Mouse (Mus musculus) hindbrain, embryonic 12.5 days (tissue): Measurements from ENCODE around the gene Col17a1. TPM values are rescaled to one million over a fixed set of nuclear protein-coding genes. Genes with fewer than 3 reads are reported as not detected.

Experiments
- ATAC-seq: fragments of 200-750 bp; cut with Nextera tagmentation; 2 replicates; pipeline ENCODE4 v1.8.0; 2017; ENCODE audit warnings: moderate TSS enrichment; ENCODE audit not compliant: low FRiP score
- H3K27ac ChIP-seq: fragments of 300-500 bp; sonication (generic); 2 replicates; pipeline ENCODE4 v1.5.1; 2016; ENCODE audit warnings: mild to moderate bottlenecking
- H3K27me3 ChIP-seq: fragments of 300-500 bp; sonication (generic); 2 replicates; pipeline ENCODE4 v1.6.1; 2016; ENCODE audit warnings: mild to moderate bottlenecking
- H3K36me3 ChIP-seq: fragments of 300-500 bp; sonication (generic); 2 replicates; pipeline ENCODE4 v1.6.1; 2016; ENCODE audit warnings: mild to moderate bottlenecking
- H3K4me1 ChIP-seq: fragments of 300-500 bp; sonication (generic); 2 replicates; pipeline ENCODE4 v1.6.1; 2016
- H3K4me2 ChIP-seq: fragments of 300-500 bp; sonication (generic); replicated peaks from 2 replicates; pipeline ENCODE4 v1.6.1; 2016; ENCODE audit warnings: mild to moderate bottlenecking
- H3K4me3 ChIP-seq: fragments of 300-500 bp; sonication (generic); 2 replicates; pipeline ENCODE4 v1.5.1; 2016; ENCODE audit warnings: mild to moderate bottlenecking
- H3K9ac ChIP-seq: fragments of 300-500 bp; sonication (generic); 2 replicates; pipeline ENCODE4 v1.6.1; 2016; ENCODE audit warnings: mild to moderate bottlenecking, moderate library complexity
- H3K9me3 ChIP-seq: fragments of 300-500 bp; sonication (generic); replicated peaks from 2 replicates; pipeline ENCODE4 v1.6.1; 2016; ENCODE audit warnings: mild to moderate bottlenecking
- WGBS: fragments of 180-500 bp; shearing (Covaris S2); methylation state at CpG from one replicate; pipeline ENCODE4 v1.1.7; 2016; 5-methylcytosine and 5-hydroxymethylcytosine counted together
- polyA plus RNA-seq: library from polyadenylated mRNA; unstranded; fragments of >200 nt; fragmentation: Nextera tagmentation; extraction: Ambion mirVana; gene quantifications from 2 replicates; pipeline ENCODE4 v1.2.1, GENCODE M21; 2016

Col17a1 gene
- polyA plus RNA-seq, 1 experiment from 2014 or later, result 0.66 TPM

GRCm38 (mm10) chr19:47705080-47705771 is 13.3 kb upstream of the Col17a1 start:
- Histone ChIP-seq H3K4me2 (no peak overlapping the region), H3K9ac (no peak overlapping the region), H3K36me3 (no peaks in the 10 kb centered on the region), H3K27ac (no peak overlapping the region), H3K27me3 (no peaks in the 10 kb centered on the region), H3K4me3 (no peak overlapping the region), H3K9me3 (no peaks in the 10 kb centered on the region), H3K4me1 (no peaks in the 10 kb centered on the region)
- 73% methylated on average over 13 of the region's 13 CpGs for WGBS
- no peak for ATAC-seq

GRCm38 (mm10) chr19:47700509-47700908 is 8.6 kb upstream of the Col17a1 start:
- Histone ChIP-seq H3K36me3 (no peaks in the 10 kb centered on the region), H3K9ac (no peak overlapping the region), H3K9me3 (no peaks in the 10 kb centered on the region), H3K27me3 (no peaks in the 10 kb centered on the region), H3K27ac (no peak overlapping the region), H3K4me1 (no peaks in the 10 kb centered on the region), H3K4me3 (no peak overlapping the region), H3K4me2 (no peak overlapping the region)
- 89% methylated on average over 8 of the region's 8 CpGs for WGBS
- ATAC-seq, result no peak

DNA sequence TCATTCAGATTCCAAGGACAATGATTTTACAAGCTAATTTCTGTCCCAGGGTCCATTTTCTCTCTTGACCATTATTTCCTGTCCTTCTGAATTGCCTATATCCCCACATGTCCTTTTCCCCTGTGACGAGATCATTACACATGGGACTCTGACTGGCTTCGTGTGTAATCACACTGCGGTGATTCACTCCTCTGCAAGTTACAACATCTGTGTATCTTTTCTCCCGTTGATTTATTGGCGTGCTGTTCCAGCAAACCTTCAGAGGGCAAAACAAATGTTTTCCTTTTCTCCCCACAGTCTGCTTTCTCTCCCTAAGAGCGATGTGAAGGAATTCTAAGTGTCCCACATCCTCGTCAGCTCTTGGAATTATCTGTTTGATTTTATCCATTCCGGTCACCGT is 7.8 kb upstream of the Col17a1 start:
- Histone ChIP-seq H3K4me2 (no peak overlapping the region), H3K27me3 (no peaks in the 10 kb centered on the region), H3K4me3 (no peak overlapping the region), H3K9me3 (no peaks in the 10 kb centered on the region), H3K4me1 (no peaks in the 10 kb centered on the region), H3K36me3 (no peaks in the 10 kb centered on the region), H3K27ac (no peak overlapping the region), H3K9ac (no peak overlapping the region)
- no peak for ATAC-seq
- WGBS, result 76% methylated on average over 9 of the region's 9 CpGs

- ATAC-seq, result no peak
- no peak overlapping the region for H3K4me2 ChIP-seq
- H3K4me1 ChIP-seq, result no peaks in the 10 kb centered on the region
- no peaks in the 10 kb centered on the region for H3K27me3 ChIP-seq
- 84% methylated on average over 9 of the region's 9 CpGs for WGBS
- no peaks in the 10 kb centered on the region for H3K9me3 ChIP-seq
- H3K36me3 ChIP-seq, result no peaks in the 10 kb centered on the region
- H3K4me3 ChIP-seq, result no peak overlapping the region
- no peak overlapping the region for H3K9ac ChIP-seq
- no peak overlapping the region for H3K27ac ChIP-seq
These were observed 6.4 kb upstream of the Col17a1 start for GRCm38 (mm10) chr19:47698266-47698665.

GRCm38 (mm10) chr19:47697067-47697466 is 5.2 kb upstream of the Col17a1 start:
- ATAC-seq, result no peak
- Histone ChIP-seq H3K9ac (no peak overlapping the region), H3K4me3 (no peak overlapping the region), H3K9me3 (no peaks in the 10 kb centered on the region), H3K4me1 (no peaks in the 10 kb centered on the region), H3K36me3 (no peaks in the 10 kb centered on the region), H3K4me2 (no peak overlapping the region), H3K27ac (no peak overlapping the region), H3K27me3 (no peaks in the 10 kb centered on the region)
- WGBS, result 90% methylated on average over 11 of the region's 11 CpGs

- 92% methylated on average over 8 of the region's 8 CpGs for WGBS
- Histone ChIP-seq H3K9me3 (no peaks in the 10 kb centered on the region), H3K9ac (no peak overlapping the region), H3K4me3 (no peak overlapping the region), H3K27me3 (no peaks in the 10 kb centered on the region), H3K4me1 (no peaks in the 10 kb centered on the region), H3K36me3 (no peaks in the 10 kb centered on the region), H3K27ac (no peak overlapping the region), H3K4me2 (no peak overlapping the region)
- ATAC-seq, result no peak
These were observed 4.5 kb upstream of the Col17a1 start for GRCm38 (mm10) chr19:47696411-47696810.

- ATAC-seq, result no peak
- Histone ChIP-seq H3K27ac (no peak overlapping the region), H3K4me1 (no peaks in the 10 kb centered on the region), H3K27me3 (no peaks in the 10 kb centered on the region), H3K9ac (no peak overlapping the region), H3K4me3 (no peak overlapping the region), H3K36me3 (no peaks in the 10 kb centered on the region), H3K4me2 (no peak overlapping the region), H3K9me3 (no peaks in the 10 kb centered on the region)
- WGBS, result 93% methylated on average over 6 of the region's 6 CpGs
These were observed 3.8 kb upstream of the Col17a1 start for GRCm38 (mm10) chr19:47695725-47696124.

DNA sequence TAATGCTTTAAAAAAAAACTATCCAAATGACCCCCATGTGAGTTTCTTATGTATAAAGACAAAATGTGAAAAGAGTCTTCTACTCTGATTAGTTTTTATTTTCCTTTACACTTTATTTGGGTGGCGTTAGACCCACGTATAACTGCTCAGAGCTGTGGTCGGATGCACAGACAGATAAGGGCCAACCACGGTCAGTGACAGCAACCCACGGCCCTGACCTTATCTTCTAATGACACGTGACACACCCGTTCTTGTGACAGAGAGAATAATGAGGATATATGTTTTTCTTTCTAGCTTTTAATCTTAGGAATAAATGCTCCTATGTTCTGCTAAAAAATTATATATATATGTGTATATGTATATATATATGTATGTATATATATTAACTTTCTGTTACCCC is 2.3 kb downstream of the Col17a1 start:
- no peak overlapping the region for H3K4me3 ChIP-seq
- WGBS, result 88% methylated on average over 7 of the region's 7 CpGs
- no peaks in the 10 kb centered on the region for H3K27me3 ChIP-seq
- H3K9me3 ChIP-seq, result no peaks in the 10 kb centered on the region
- H3K9ac ChIP-seq, result no peak overlapping the region
- no peak for ATAC-seq
- no peaks in the 10 kb centered on the region for H3K4me1 ChIP-seq
- no peak overlapping the region for H3K27ac ChIP-seq
- H3K4me2 ChIP-seq, result no peak overlapping the region
- H3K36me3 ChIP-seq, result no peaks in the 10 kb centered on the region

- no peak for ATAC-seq
- Histone ChIP-seq H3K4me3 (no peak overlapping the region), H3K4me2 (no peak overlapping the region), H3K27me3 (no peaks in the 10 kb centered on the region), H3K36me3 (no peaks in the 10 kb centered on the region), H3K4me1 (no peaks in the 10 kb centered on the region), H3K27ac (no peak overlapping the region), H3K9me3 (no peaks in the 10 kb centered on the region), H3K9ac (no peak overlapping the region)
- 87% methylated on average over 12 of the region's 12 CpGs for WGBS
These were observed 13.2 kb downstream of the Col17a1 start for GRCm38 (mm10) chr19:47678675-47679074.

DNA sequence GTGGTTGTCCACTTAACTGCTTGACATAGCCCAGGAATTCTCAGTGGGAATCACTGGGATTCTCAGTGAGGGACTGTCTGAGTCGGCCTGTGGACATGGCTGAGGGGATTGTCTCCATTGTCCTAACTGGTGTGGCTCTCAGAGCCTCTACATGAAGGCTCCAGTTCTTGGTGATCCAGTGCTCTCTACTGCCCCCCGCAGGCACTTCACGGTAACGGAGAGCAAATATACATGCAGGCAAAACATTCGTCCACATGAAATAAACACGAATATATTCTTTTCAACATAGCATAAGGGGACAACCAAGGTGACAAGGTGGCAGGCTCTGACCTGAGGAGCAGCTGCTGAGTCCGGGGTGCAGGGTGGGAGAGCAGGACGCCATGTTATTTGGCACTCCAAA is 17.5 kb downstream of the Col17a1 start:
- H3K4me3 ChIP-seq, result no peak overlapping the region
- H3K9ac ChIP-seq, result no peak overlapping the region
- no peak overlapping the region for H3K27ac ChIP-seq
- H3K27me3 ChIP-seq, result no peaks in the 10 kb centered on the region
- ATAC-seq, result no peak
- 40% methylated on average over 8 of the region's 8 CpGs for WGBS
- H3K4me1 ChIP-seq, result no peaks in the 10 kb centered on the region
- no peaks in the 10 kb centered on the region for H3K9me3 ChIP-seq
- no peaks in the 10 kb centered on the region for H3K36me3 ChIP-seq
- no peak overlapping the region for H3K4me2 ChIP-seq

- Histone ChIP-seq H3K4me3 (no peak overlapping the region), H3K27me3 (no peaks in the 10 kb centered on the region), H3K9me3 (no peaks in the 10 kb centered on the region), H3K36me3 (no peaks in the 10 kb centered on the region), H3K27ac (no peak overlapping the region), H3K4me1 (peaks cover 8% of the 10 kb centered on the region; the same call in 1 of the 2 replicates), H3K9ac (no peak overlapping the region), H3K4me2 (no peak overlapping the region)
- ATAC-seq, result no peak
- WGBS, result 85% methylated on average over 9 of the region's 9 CpGs
These were observed 23.5 kb downstream of the Col17a1 start for GRCm38 (mm10) chr19:47668399-47668798.

- Histone ChIP-seq H3K27ac (no peak overlapping the region), H3K4me2 (no peak overlapping the region), H3K36me3 (no peaks in the 10 kb centered on the region), H3K4me3 (no peak overlapping the region), H3K9me3 (no peaks in the 10 kb centered on the region), H3K27me3 (no peaks in the 10 kb centered on the region), H3K9ac (no peak overlapping the region), H3K4me1 (peaks cover 8% of the 10 kb centered on the region; the same call in 1 of the 2 replicates)
- ATAC-seq, result no peak
- 68% methylated on average over 8 of the region's 8 CpGs for WGBS
These were observed 24.3 kb downstream of the Col17a1 start for GRCm38 (mm10) chr19:47667601-47668000.

GRCm38 (mm10) chr19:47659765-47660408 is 32.0 kb downstream of the Col17a1 start:
- H3K36me3 ChIP-seq, result no peaks in the 10 kb centered on the region
- no peak overlapping the region for H3K27ac ChIP-seq
- no peaks in the 10 kb centered on the region for H3K9me3 ChIP-seq
- no peak overlapping the region for H3K4me3 ChIP-seq
- no peak for ATAC-seq
- WGBS, result 88% methylated on average over 9 of the region's 9 CpGs
- H3K4me1 ChIP-seq, result peaks cover 3% of the 10 kb centered on the region; the same call in 1 of the 2 replicates
- H3K9ac ChIP-seq, result no peak overlapping the region
- no peak overlapping the region for H3K4me2 ChIP-seq
- no peaks in the 10 kb centered on the region; the same call in 1 of the 2 replicates for H3K27me3 ChIP-seq
